Mouse (Mus musculus): ENCODE measurements around the gene Car11. TPM values are rescaled to one million over a fixed set of nuclear protein-coding genes. Genes with fewer than 3 reads are reported as not detected.

The Car11 gene
- polyA plus RNA-seq, 1 experiment from 2014 or later: 22.5 TPM

- Histone ChIP-seq H3K9ac (ENCODE audit: low read length) (peak overlapping the region; percentile 83), H3K36me3 (ENCODE audit: control insufficient read depth, insufficient read depth, low read length) (peaks cover 47% of the 10 kb centered on the region), H3K27ac (ENCODE audit: low read depth, low read length) (peak overlapping the region; percentile 65), H3K4me1 (ENCODE audit: control insufficient read depth, insufficient read depth, low read length) (peaks cover 30% of the 10 kb centered on the region), H3K27me3 (replicated peaks; ENCODE audit: control insufficient read depth, insufficient read depth, low read length) (no peaks in the 10 kb centered on the region), H3K4me3 (ENCODE audit: low read depth, low read length) (peak overlapping the region; percentile 96), H3K4me2 (ENCODE audit: low read length) (peak overlapping the region; percentile 90), H3K9me3 (replicated peaks; ENCODE audit: control insufficient read depth, low read length) (no peaks in the 10 kb centered on the region)
- ATAC-seq: peak; percentile 14
- no peak for DNase-seq (ENCODE audit: low spot score)
- 10% methylated on average over 31 of the region's 31 CpGs for WGBS
These were observed 17.6 kb downstream of the Car11 start for GRCm38 (mm10) chr7:45716952-45717917.

GRCm38 (mm10) chr7:45717918-45718297, 18.3 kb downstream of the Car11 start, which contains the start of gene Sphk2:
TSS of gene Sphk2 (minus strand) at chr7:45718002.
- peak within 1 kb of the TSS; percentile 96 for H3K4me3 ChIP-seq (ENCODE audit: low read depth, low read length)
- H3K27me3 ChIP-seq (replicated peaks; ENCODE audit: control insufficient read depth, insufficient read depth, low read length): no peaks in the 10 kb centered on the region
- WGBS: under 1% methylated on average over 41 of the region's 41 CpGs
- H3K9ac ChIP-seq (ENCODE audit: low read length): peak within 1 kb of the TSS; percentile 98
- DNase-seq (ENCODE audit: low spot score) (peak; percentile 99), ATAC-seq (peak; percentile 79)
- H3K9me3 ChIP-seq (replicated peaks; ENCODE audit: control insufficient read depth, low read length): no peaks in the 10 kb centered on the region
- peak within 1 kb of the TSS; percentile 89 for H3K27ac ChIP-seq (ENCODE audit: low read depth, low read length)
- peaks cover 47% of the 10 kb centered on the region for H3K36me3 ChIP-seq (ENCODE audit: control insufficient read depth, insufficient read depth, low read length)
- peak within 1 kb of the TSS; percentile 93 for H3K4me2 ChIP-seq (ENCODE audit: low read length)
- H3K4me1 ChIP-seq (ENCODE audit: control insufficient read depth, insufficient read depth, low read length): peaks cover 30% of the 10 kb centered on the region

GRCm38 (mm10) chr7:45718331-45718730, 18.7 kb downstream of the Car11 start:
- H3K9ac ChIP-seq (ENCODE audit: low read length): peak overlapping the region; percentile 98
- H3K9me3 ChIP-seq (replicated peaks; ENCODE audit: control insufficient read depth, low read length): no peaks in the 10 kb centered on the region
- H3K36me3 ChIP-seq (ENCODE audit: control insufficient read depth, insufficient read depth, low read length): peaks cover 47% of the 10 kb centered on the region
- H3K4me3 ChIP-seq (ENCODE audit: low read depth, low read length): peak overlapping the region; percentile 96
- WGBS: under 1% methylated on average over 20 of the region's 20 CpGs
- H3K27ac ChIP-seq (ENCODE audit: low read depth, low read length): peak overlapping the region; percentile 89
- peak overlapping the region; percentile 93 for H3K4me2 ChIP-seq (ENCODE audit: low read length)
- DNase-seq (ENCODE audit: low spot score): peak; percentile 27
- peaks cover 30% of the 10 kb centered on the region for H3K4me1 ChIP-seq (ENCODE audit: control insufficient read depth, insufficient read depth, low read length)
- ATAC-seq: no peak
- H3K27me3 ChIP-seq (replicated peaks; ENCODE audit: control insufficient read depth, insufficient read depth, low read length): no peaks in the 10 kb centered on the region

GRCm38 (mm10) chr7:45719180-45719579, 19.5 kb downstream of the Car11 start:
- Histone ChIP-seq H3K27ac (ENCODE audit: low read depth, low read length) (no peak overlapping the region), H3K9me3 (replicated peaks; ENCODE audit: control insufficient read depth, low read length) (no peaks in the 10 kb centered on the region), H3K4me2 (ENCODE audit: low read length) (peak overlapping the region; percentile 93), H3K4me1 (ENCODE audit: control insufficient read depth, insufficient read depth, low read length) (peaks cover 30% of the 10 kb centered on the region), H3K36me3 (ENCODE audit: control insufficient read depth, insufficient read depth, low read length) (peaks cover 52% of the 10 kb centered on the region), H3K4me3 (ENCODE audit: low read depth, low read length) (peak overlapping the region; percentile 96), H3K27me3 (replicated peaks; ENCODE audit: control insufficient read depth, insufficient read depth, low read length) (no peaks in the 10 kb centered on the region), H3K9ac (ENCODE audit: low read length) (peak overlapping the region; percentile 98)
- no peak for DNase-seq (ENCODE audit: low spot score)
- 83% methylated on average over 10 of the region's 10 CpGs for WGBS
- ATAC-seq: no peak

GRCm38 (mm10) chr7:45719738-45720412, 20.2 kb downstream of the Car11 start:
- H3K36me3 ChIP-seq (ENCODE audit: control insufficient read depth, insufficient read depth, low read length): peaks cover 59% of the 10 kb centered on the region
- no peak overlapping the region for H3K9ac ChIP-seq (ENCODE audit: low read length)
- no peak overlapping the region for H3K27ac ChIP-seq (ENCODE audit: low read depth, low read length)
- no peak overlapping the region for H3K4me3 ChIP-seq (ENCODE audit: low read depth, low read length)
- DNase-seq (ENCODE audit: low spot score) (no peak), ATAC-seq (no peak)
- no peaks in the 10 kb centered on the region for H3K9me3 ChIP-seq (replicated peaks; ENCODE audit: control insufficient read depth, low read length)
- H3K4me1 ChIP-seq (ENCODE audit: control insufficient read depth, insufficient read depth, low read length): peaks cover 25% of the 10 kb centered on the region; the same call in 1 of the 2 replicates
- H3K4me2 ChIP-seq (ENCODE audit: low read length): no peak overlapping the region
- H3K27me3 ChIP-seq (replicated peaks; ENCODE audit: control insufficient read depth, insufficient read depth, low read length): no peaks in the 10 kb centered on the region
- WGBS: 92% methylated on average over 15 of the region's 16 CpGs

- no peak within 1 kb of the TSS for H3K4me3 ChIP-seq (ENCODE audit: low read depth, low read length)
- peaks cover 67% of the 10 kb centered on the region for H3K36me3 ChIP-seq (ENCODE audit: control insufficient read depth, insufficient read depth, low read length)
- no peaks in the 10 kb centered on the region for H3K9me3 ChIP-seq (replicated peaks; ENCODE audit: control insufficient read depth, low read length)
- peaks cover 23% of the 10 kb centered on the region; the same call in 1 of the 2 replicates for H3K4me1 ChIP-seq (ENCODE audit: control insufficient read depth, insufficient read depth, low read length)
- no peak within 1 kb of the TSS for H3K27ac ChIP-seq (ENCODE audit: low read depth, low read length)
- H3K9ac ChIP-seq (ENCODE audit: low read length): no peak within 1 kb of the TSS
- H3K4me2 ChIP-seq (ENCODE audit: low read length): no peak within 1 kb of the TSS
- WGBS: 82% methylated on average over 14 of the region's 14 CpGs
- no peaks in the 10 kb centered on the region for H3K27me3 ChIP-seq (replicated peaks; ENCODE audit: control insufficient read depth, insufficient read depth, low read length)
- DNase-seq (ENCODE audit: low spot score): no peak
- no peak for ATAC-seq
These were observed 21.0 kb downstream of the Car11 start, which contains the start of gene Fam83e for GRCm38 (mm10) chr7:45720413-45721233. TSS of gene Fam83e (plus strand) at chr7:45721212.

- Histone ChIP-seq H3K4me3 (ENCODE audit: low read depth, low read length) (no peak overlapping the region), H3K4me2 (ENCODE audit: low read length) (no peak overlapping the region), H3K9me3 (replicated peaks; ENCODE audit: control insufficient read depth, low read length) (no peaks in the 10 kb centered on the region), H3K9ac (ENCODE audit: low read length) (no peak overlapping the region), H3K27ac (ENCODE audit: low read depth, low read length) (no peak overlapping the region), H3K36me3 (ENCODE audit: control insufficient read depth, insufficient read depth, low read length) (peaks cover 73% of the 10 kb centered on the region), H3K27me3 (replicated peaks; ENCODE audit: control insufficient read depth, insufficient read depth, low read length) (no peaks in the 10 kb centered on the region), H3K4me1 (ENCODE audit: control insufficient read depth, insufficient read depth, low read length) (peaks cover 18% of the 10 kb centered on the region; the same call in 1 of the 2 replicates)
- no peak for DNase-seq (ENCODE audit: low spot score)
- WGBS: 81% methylated on average over 7 of the region's 7 CpGs
- ATAC-seq: no peak
These were observed 21.6 kb downstream of the Car11 start for GRCm38 (mm10) chr7:45721234-45721571.

GRCm38 (mm10) chr7:45721642-45722347, 22.2 kb downstream of the Car11 start:
- Histone ChIP-seq H3K27me3 (replicated peaks; ENCODE audit: control insufficient read depth, insufficient read depth, low read length) (no peaks in the 10 kb centered on the region), H3K9me3 (replicated peaks; ENCODE audit: control insufficient read depth, low read length) (no peaks in the 10 kb centered on the region), H3K36me3 (ENCODE audit: control insufficient read depth, insufficient read depth, low read length) (peaks cover 78% of the 10 kb centered on the region), H3K27ac (ENCODE audit: low read depth, low read length) (no peak overlapping the region), H3K4me1 (ENCODE audit: control insufficient read depth, insufficient read depth, low read length) (peaks cover 12% of the 10 kb centered on the region; the same call in 1 of the 2 replicates), H3K4me3 (ENCODE audit: low read depth, low read length) (no peak overlapping the region), H3K9ac (ENCODE audit: low read length) (no peak overlapping the region), H3K4me2 (ENCODE audit: low read length) (no peak overlapping the region)
- ATAC-seq: no peak
- DNase-seq (ENCODE audit: low spot score): no peak
- 69% methylated on average over 13 of the region's 13 CpGs for WGBS
